Mouse (Mus musculus) induced T-regulatory cell, adult 2 months (primary cell): ENCODE data around the gene Map2k5.

Source experiments
- DNase-seq: peaks from one replicate; pipeline ENCODE4 v3.0.0-alpha.2; 2012; ENCODE audit warnings: low read depth

Map2k5 gene

DNA sequence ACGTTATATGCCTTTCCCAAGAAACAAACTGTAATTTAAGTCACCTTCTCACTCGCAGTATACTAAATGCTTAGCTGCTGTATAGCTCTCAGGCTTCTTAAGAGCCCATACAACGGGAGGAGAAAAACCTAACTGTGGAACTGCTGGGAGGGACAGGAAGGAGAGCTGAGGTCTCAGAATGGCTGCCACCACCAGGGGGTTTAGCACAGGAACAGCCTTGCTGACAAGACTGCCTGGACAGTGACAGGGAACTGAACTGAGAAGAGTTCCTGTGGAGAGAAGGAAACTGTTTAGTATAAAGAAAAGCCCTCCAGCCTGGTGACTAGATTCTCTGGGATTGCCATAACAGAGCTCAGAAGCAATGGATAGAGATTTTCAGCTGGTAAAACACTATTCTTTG is 35.9 kb downstream of the Map2k5 start:
- no peak for DNase-seq

GRCm38 (mm10) chr9:63339256-63339655 is 38.4 kb downstream of the Map2k5 start:
- DNase-seq = no peak

- no peak for DNase-seq
These were observed 39.0 kb downstream of the Map2k5 start for GRCm38 (mm10) chr9:63338716-63339115.

DNA sequence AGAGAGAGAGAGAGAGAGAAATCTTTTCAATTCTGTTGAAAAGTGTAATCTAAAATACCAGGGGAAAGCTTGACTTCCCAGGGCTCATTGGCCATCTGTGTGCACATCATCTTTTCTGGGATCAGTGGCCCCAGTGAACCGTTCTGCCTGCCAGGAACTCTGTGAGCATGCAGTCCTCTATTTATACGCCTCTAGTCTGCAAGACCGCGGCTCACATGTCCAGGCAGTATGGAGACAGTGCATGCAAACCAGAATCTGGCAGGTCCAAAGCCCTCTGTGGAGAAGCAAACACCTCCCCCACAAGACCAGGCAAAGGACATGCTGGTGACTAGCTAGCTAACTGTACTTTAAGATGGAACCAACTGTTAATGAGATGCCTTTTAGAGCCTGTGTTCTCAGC is 41.9 kb downstream of the Map2k5 start:
- no peak for DNase-seq

- peak; percentile 48 for DNase-seq
These were observed 44.6 kb downstream of the Map2k5 start for GRCm38 (mm10) chr9:63333074-63333473.

- DNase-seq = peak; percentile 23
These were observed 46.5 kb downstream of the Map2k5 start for GRCm38 (mm10) chr9:63331246-63331645.

DNA sequence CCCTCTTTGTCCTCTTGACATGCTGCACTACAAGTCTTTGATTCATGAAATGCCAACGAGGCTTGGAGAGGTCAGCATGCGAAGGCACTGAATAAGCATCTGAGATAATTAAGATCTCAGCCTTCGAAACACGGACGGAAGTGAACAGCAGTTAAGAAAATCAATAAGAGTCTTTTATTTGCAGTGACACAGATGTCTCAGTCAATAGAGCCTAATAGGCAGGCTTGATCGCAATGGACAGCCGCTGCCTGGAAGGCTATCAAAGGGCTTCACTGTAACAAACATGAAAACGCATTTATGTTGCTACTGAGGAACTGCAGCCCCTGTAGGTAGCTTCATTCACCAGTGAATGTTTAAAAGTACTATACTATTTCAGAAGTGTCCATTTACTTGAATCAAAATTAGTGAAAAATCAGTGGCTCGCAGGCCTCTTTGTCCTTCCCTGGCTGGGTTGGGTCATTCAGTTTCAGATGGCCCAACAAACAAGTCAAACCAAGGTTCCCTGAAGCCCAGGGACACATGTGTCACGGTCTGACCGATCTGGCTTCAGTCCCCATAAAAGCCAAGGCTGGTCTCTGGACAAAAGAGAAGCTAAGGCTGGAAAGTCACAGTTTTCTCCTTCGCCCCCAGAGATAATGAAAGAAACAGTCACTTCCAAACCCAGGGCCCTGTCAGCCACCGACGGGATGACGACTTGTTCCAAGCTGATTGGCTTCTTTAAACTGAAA is 48.6 kb downstream of the Map2k5 start:
- DNase-seq = no peak

- no peak for DNase-seq
These were observed 62.5 kb downstream of the Map2k5 start for GRCm38 (mm10) chr9:63315231-63315630.

DNA sequence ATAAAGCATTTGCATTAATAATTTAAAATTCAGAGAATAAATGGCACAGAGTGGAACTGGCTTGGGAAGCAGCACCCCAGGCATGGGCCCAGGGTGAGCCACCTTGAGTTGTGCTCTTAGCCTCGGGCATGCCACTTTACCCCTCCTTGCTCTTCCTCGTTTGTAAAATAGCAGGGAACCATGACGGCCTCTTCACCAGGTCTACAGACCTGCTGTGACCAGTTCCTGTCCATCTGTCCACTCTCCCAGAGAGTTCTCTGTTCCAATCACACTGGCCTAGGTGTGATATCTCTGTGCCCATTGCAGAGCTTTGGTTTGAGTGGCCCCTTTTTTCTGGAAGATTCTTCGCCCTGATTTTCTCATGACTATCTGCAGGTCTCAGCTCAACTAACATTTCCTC is 63.6 kb downstream of the Map2k5 start:
- DNase-seq = no peak

DNA sequence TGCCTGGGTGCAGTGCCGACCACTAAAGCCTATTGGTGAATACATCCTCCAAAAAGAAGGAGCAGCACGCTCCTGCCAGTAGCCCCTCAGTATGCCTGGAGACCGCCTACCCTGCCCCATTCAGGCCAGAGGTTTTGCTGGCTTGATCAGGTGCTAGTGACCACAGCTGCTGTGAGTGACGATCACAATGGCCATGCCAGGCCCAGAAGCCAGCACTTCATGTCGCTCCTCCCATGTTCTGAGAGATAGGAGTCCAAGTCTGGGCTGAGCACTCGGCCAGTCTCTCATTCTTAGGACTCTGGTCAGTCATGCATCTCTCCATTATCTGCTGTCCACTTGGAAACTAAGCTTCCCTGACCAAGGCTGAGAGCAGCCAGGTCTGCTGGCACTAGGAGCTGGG is 67.7 kb downstream of the Map2k5 start:
- no peak for DNase-seq

DNA sequence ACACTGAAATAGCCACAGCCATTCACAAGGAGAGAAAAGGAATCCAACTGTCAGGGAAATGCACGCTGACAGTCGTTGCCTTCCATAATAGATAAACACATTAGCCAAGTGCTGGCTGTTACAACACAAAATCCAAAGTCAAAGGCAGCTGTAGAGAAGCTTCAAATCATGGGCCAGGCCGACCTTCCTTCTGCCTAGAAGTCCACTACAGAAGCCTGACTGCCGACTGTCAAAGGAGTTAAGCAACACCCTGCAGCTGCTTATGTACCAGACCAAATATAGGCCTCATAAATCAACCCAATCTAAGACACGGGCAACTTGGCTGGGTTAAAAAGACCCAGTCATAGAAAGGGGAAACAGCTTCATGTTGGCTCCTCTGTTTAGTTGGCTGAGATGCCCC is 68.7 kb downstream of the Map2k5 start:
- no peak for DNase-seq

DNA sequence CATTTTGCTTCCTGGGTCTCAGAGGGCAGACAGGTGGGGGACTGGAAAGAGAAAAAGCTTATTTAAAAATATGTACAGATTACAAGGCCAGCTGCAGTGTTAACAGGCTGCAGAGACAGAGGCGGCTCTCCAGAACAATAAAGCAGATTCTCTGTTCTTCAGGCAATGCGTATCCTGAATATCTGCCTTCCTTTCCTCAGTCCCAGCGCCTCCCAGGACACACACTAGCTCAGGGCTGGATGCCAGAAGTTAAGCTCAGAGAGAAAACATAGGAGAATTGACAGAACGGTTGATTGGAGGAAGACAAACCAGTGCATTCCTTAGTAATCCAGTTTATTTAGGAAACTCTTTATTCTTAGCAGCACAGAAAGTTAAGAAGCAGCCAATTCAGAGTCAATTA is 69.3 kb downstream of the Map2k5 start:
- no peak for DNase-seq

GRCm38 (mm10) chr9:63302511-63302910 is 75.2 kb downstream of the Map2k5 start:
- no peak for DNase-seq

DNA sequence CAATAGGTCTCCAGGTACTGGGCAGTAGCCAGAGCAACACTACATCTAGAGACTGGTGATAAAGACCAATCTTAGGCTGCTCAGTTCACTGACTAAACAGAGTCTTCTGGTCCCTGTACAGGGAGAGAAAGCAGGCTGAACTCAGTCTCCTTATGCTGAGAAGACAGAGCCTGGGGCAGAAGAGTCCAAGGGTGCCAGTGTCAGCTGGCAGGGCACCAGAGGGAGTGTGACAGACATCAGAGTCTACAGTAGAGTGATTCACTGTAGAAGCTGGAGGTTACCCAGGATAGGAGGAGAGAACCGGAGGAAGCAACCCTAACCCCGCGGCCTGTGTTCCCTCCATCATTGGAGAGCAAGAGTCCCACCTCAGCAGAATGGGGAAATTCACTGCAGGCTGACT is 79.0 kb downstream of the Map2k5 start:
- DNase-seq = no peak

DNA sequence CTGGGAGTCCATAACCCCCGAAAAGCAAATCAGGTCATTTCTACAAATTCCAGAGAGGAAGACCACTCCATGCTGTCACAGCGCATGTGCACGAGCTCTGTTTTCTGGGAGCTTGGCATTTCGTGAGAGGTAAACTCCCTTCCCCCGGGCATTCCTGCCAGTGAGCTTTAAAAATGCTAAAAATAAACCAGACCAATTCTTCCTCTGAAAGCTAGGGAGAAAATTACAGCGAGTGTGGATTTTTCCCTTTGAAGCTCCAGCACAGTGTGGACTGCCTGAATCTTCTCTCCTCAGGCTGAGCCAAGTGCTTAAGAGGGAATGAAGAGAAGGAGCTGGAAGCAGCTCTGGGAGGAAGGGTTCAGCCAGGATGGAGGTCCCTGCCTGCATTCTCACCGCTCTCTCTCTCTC is 82.1 kb downstream of the Map2k5 start:
- no peak for DNase-seq

DNA sequence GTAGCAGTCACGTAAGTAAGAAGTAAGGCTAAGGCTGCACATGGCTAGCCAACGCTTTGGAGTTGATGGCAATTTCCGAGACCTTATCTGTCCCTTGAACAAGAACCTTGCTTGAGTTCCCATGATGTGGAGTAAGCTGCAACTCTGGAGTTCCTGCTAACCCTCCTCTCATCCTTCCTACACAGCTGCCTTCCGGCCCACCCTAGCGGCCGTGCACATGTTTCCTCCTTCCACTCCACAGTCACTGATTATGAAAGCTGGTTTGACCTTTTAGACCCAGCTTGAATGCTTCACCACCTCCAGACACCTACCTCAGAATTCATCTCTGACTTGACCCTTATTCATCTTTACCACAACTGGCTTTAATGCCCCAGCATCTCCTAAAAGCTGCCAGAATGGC is 82.9 kb downstream of the Map2k5 start:
- peak; percentile 17 for DNase-seq

DNA sequence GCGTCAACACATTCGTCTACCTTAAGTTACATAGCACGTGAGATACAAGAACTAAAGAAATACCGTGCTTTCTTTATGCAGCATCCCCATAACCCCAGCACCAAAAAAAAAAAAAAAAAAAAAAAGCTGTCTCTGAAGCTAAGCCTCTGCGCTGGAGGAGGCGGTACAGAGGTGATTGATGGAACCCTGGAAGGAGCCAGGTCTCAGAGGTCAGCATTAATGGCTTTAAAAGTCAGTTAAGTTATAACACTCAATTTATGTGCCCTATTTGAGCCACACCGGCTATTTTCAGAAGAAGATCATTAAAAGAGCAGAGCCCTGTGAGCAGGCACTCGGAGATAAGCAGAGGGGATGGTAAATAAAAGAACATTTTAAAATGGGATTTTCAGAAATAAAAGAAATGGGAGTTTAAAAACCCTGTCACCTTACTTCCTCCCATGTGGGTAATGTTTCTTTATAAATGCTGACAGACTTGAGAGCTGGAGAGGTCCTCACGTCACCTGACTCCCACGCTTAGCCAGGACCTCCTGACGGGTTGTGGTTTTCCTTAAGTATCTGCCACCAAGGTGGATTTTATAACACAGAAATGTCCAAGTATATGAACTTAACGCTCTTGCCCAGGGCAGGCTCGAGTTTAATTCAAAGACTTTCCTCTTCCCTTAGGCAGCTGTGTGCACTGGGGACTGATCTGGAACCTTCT is 83.8 kb downstream of the Map2k5 start:
- no peak for DNase-seq

DNA sequence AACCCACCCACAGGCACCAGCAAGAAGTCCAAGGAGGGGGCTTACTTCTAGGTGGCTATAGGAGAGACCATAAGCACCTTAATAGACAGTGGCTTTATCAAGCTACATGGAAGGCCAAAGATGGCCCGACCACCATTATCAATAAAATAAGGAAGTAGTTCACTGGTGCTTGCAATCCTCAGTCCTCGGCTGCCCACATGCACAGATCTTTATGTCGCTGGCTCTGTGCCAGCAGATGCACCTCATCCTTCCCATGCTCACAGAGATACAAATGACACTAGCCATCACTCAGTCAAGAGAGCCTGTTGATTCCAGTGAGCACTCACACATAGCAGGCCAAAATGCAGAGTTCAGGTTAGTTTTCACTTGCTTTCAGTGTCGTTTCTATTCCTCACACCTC is 89.0 kb downstream of the Map2k5 start:
- DNase-seq = no peak

DNA sequence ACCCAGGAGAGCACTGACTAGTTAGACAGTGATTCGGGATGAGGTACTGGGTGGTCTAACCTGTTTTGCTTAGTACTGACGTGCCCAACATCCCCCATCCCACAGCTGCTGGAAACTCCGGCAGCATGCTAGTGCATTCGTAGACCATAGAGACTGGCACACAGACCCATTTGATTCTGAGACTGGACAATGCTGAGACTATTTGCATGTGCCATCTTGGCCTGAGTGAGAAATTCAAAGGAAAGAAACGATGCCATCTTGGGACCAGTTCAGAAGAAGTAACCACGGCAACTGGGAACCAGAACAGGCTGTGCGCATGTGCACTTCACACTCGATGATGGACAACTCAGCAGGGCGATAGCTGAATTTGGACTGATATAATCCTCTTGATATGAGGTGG is 93.3 kb downstream of the Map2k5 start:
- no peak for DNase-seq

GRCm38 (mm10) chr9:63281996-63282395 is 95.7 kb downstream of the Map2k5 start:
- DNase-seq = peak; percentile 86

GRCm38 (mm10) chr9:63281086-63281485 is 96.6 kb downstream of the Map2k5 start:
- DNase-seq = peak; percentile 80

DNA sequence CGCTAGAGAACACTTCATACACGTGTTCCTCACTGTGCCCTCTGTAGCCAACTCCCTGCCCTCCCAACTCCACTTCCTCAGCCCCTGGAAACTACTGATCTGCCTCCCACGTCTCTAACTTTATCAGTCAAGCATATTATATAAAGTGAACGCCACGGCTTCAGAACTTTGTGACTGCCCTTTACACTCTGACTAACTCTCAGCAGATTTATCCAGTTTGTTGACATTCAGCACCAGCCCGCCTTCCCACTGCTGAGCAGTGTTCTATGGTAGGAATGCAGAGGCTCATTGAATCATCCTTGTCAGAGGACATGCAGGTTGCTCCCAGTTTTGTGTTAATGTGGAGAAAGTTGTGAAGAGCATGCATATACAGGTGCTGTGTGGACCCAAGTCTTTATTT is 103.9 kb downstream of the Map2k5 start:
- DNase-seq = no peak

DNA sequence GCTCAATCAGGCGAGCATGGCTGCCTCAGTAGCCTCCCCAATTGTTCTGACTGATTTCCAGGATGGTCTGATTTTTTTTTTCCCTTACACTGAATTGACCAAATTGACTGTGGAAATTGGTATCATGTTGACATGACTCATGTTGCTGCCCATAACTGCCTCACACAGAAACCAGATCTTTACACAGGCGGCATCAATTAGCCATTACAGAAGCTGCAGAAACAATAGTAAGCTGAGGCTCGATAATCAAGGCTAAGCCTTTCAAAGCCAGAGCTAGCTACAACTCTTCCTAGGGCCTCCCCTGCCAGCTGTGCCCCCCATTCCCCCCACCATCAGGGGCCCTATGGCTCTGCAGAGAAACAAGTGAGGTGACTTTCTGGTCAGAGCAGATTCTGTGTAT is 107.9 kb downstream of the Map2k5 start:
- DNase-seq = no peak

- no peak for DNase-seq
These were observed 114.5 kb downstream of the Map2k5 start for GRCm38 (mm10) chr9:63263188-63263587.
